8 mouse cellular contexts compared by ENCODE assay signal in the genomic region with DNA sequence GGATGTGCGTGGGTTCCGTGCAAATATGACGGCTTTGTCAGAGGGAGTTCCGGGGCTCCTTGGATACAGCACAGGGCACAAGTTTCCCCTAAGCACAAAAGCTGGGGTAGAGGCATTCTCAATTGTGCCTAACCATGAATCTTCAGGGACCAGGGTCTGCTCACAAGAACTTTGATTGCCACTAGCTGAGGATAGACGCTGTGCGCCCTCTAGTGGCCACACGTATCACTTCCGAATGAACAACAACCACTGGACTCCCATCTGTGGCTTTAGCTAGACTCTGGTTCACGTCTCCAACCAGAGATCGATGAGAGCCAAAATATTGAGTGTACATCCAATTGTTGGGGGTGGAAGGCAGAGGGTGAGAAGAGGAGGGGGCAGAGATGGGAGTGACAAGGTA. TPM values are rescaled to one million over a fixed set of nuclear protein-coding genes. Genes with fewer than 3 reads are reported as not detected.
DNase-seq lines count a peak whose midpoint lies in the region; TF ChIP-seq lines count a peak whose summit lies in the region.

No protein-coding gene starts in this region.

- no peaks in the 10 kb centered on the region for H3K27me3 ChIP-seq in testis, adult 2 months (ENCODE audit: control insufficient read depth, insufficient read depth, low read length)

- TF ChIP-seq CTCF in embryonic fibroblast, embryonic 13.5 days (IDR thresholded peaks at IDR 0.05; ENCODE audit: borderline replicate concordance, insufficient read depth, low read length) = peak; percentile 87; the same call in 1 of the 2 replicates
- TF ChIP-seq CTCF in testis, adult 2 months (IDR thresholded peaks at IDR 0.05; ENCODE audit: control insufficient read depth, insufficient read depth, insufficient replicate concordance, low read depth, low read length) = peak; percentile 88

- no peak for TF ChIP-seq POLR2A in embryonic fibroblast, embryonic 13.5 days (IDR thresholded peaks at IDR 0.05; ENCODE audit: low read depth, low read length)
- no peak for TF ChIP-seq POLR2A in testis, adult 2 months (IDR thresholded peaks at IDR 0.05; ENCODE audit: control insufficient read depth, low read depth, low read length)

- no peaks in the 10 kb centered on the region for H3K4me1 ChIP-seq in embryonic fibroblast, embryonic 13.5 days (ENCODE audit: control insufficient read depth, insufficient read depth, low read length)
- H3K4me1 ChIP-seq in testis, adult 2 months (ENCODE audit: control insufficient read depth, insufficient read depth, low read length) = peaks cover 15% of the 10 kb centered on the region

- DNase-seq in left cerebral cortex, adult 18-20 months (ENCODE audit: low spot score in 2 of 2) = peak; percentile 82 to 87
- DNase-seq in left cerebral cortex, adult 8-10 months (ENCODE audit: low spot score in 2 of 2) = no peak
- peak; percentile 85 for DNase-seq in adrenal gland, postnatal 14 days
- DNase-seq in heart, postnatal 36 days = peak; percentile 78 to 81
- DNase-seq in left cerebral cortex, postnatal 36 days (ENCODE audit: low spot score in 2 of 2) = peak; percentile 57 to 74
- peak; percentile 50 to 70 for DNase-seq in natural killer cell, adult 2 months (ENCODE audit: low spot score in 2 of 2)

- H3K4me3 ChIP-seq in embryonic fibroblast, embryonic 13.5 days (ENCODE audit: insufficient read depth, low read length) = no peak overlapping the region
- no peak overlapping the region for H3K4me3 ChIP-seq in testis, adult 2 months (ENCODE audit: control insufficient read depth, low read depth, low read length)

- intact Hi-C loops in heart, postnatal 36 days (cut with DNase I) = loop anchor here (1.0 kb wide), 1 partner anchor 51 kb away; no protein-coding TSS in a partner anchor
- intact Hi-C loops in left cerebral cortex, postnatal 36 days (cut with DNase I) = loop anchor here (5.0 kb wide), 1 partner anchor 73 kb away; no protein-coding TSS in a partner anchor

- H3K27ac ChIP-seq in embryonic fibroblast, embryonic 13.5 days (ENCODE audit: insufficient read depth, low read length) = no peak overlapping the region
- H3K27ac ChIP-seq in testis, adult 2 months (ENCODE audit: control insufficient read depth, insufficient read depth, low read depth, low read length) = no peak overlapping the region

- H3K36me3 ChIP-seq in testis, adult 2 months (ENCODE audit: control insufficient read depth, insufficient read depth, low read length) = no peaks in the 10 kb centered on the region

RNA-seq across cellular contexts. Expression of a gene that starts 18.1 kb away (rescaled TPM):
- total RNA-seq in left cerebral cortex, adult 18-20 months (2021) = 10 to 100 TPM; 53.0 to 54.4 TPM
- total RNA-seq in left cerebral cortex, adult 8-10 months (2022) = 10 to 100 TPM; 57.0 to 73.5 (median 61.5) TPM
- 41.4 and 46.8 TPM in 2 replicates for total RNA-seq in adrenal gland, postnatal 14 days (2021)
- 125 and 185 TPM in 2 replicates for polyA plus RNA-seq in embryonic fibroblast, embryonic 13.5 days (2011; ENCODE audit: insufficient read length, low read depth, missing spikeins)
- 1 to 10 TPM; 3.1 to 3.6 TPM for total RNA-seq in heart, postnatal 36 days (2021)
- total RNA-seq in left cerebral cortex, postnatal 36 days (2021) = 10 to 100 TPM; 61.9 to 73.8 TPM
- 84.9 and 104 TPM in 2 replicates for polyA plus RNA-seq in testis, adult 2 months (2012; rRNA removed)

RNA-seq across cellular contexts. Expression of a gene that starts 19.1 kb away (rescaled TPM):
- total RNA-seq in left cerebral cortex, adult 18-20 months (2021) = under 1 TPM; 0.33 to 0.35 TPM
- under 1 TPM in 1 of 4 experiments, not detected in 3; 0.53 TPM for total RNA-seq in left cerebral cortex, adult 8-10 months (2022)
- 0.30 and 6.4 TPM in 2 replicates for total RNA-seq in adrenal gland, postnatal 14 days (2021)
- 0.53 and 3.5 TPM in 2 replicates for polyA plus RNA-seq in embryonic fibroblast, embryonic 13.5 days (2011; ENCODE audit: insufficient read length, low read depth, missing spikeins)
- total RNA-seq in heart, postnatal 36 days (2021) = not detected
- total RNA-seq in left cerebral cortex, postnatal 36 days (2021) = not detected
- not detected in 2 replicates for polyA plus RNA-seq in testis, adult 2 months (2012; rRNA removed)

RNA-seq across cellular contexts. Expression of a gene that starts 23.9 kb away (rescaled TPM):
- total RNA-seq in left cerebral cortex, adult 18-20 months (2021) = 10 to 100 TPM; 44.5 to 52.3 TPM
- total RNA-seq in left cerebral cortex, adult 8-10 months (2022) = 10 to 100 TPM; 26.1 to 35.5 (median 27.9) TPM
- 30.4 and 31.2 TPM in 2 replicates for total RNA-seq in adrenal gland, postnatal 14 days (2021)
- 32.1 and 38.9 TPM in 2 replicates for polyA plus RNA-seq in embryonic fibroblast, embryonic 13.5 days (2011; ENCODE audit: insufficient read length, low read depth, missing spikeins)
- total RNA-seq in heart, postnatal 36 days (2021) = 10 to 100 TPM in 1 of 2 experiments, 1 to 10 TPM in 1; 8.5 to 19.2 TPM
- total RNA-seq in left cerebral cortex, postnatal 36 days (2021) = 10 to 100 TPM; 25.8 to 47.8 TPM
- 15.6 and 18.6 TPM in 2 replicates for polyA plus RNA-seq in testis, adult 2 months (2012; rRNA removed)

Comparison
In these comparisons a context has a peak if more than half of its experiments do, and no peak if none do; other contexts are left out.
1. DNase-seq: peak in left cerebral cortex, adult 18-20 months (2 of 2), adrenal gland, postnatal 14 days (single experiment), heart, postnatal 36 days (2 of 2), left cerebral cortex, postnatal 36 days (2 of 2) and natural killer cell, adult 2 months (2 of 2); none in left cerebral cortex, adult 8-10 months (0 of 2).